Mouse (Mus musculus): ENCODE measurements around the gene Rcn3. TPM values are rescaled to one million over a fixed set of nuclear protein-coding genes. Genes with fewer than 3 reads are reported as not detected.
"Not testable (repeated sequence)": the region's sequence is repeated elsewhere in the genome, so short reads cannot be mapped to it uniquely, and the experiment has no call there.

Gene Rcn3
- polyA plus RNA-seq, 1 experiment: 7.6 TPM

GRCm38 (mm10) chr7:45121966-45122365 is 29.9 kb upstream of the Rcn3 start:
- Histone ChIP-seq H3K27ac (ENCODE audit: insufficient read depth, low read length) (no peak overlapping the region), H3K4me3 (replicated peaks; ENCODE audit: insufficient read depth, low read depth, low read length) (no peak overlapping the region), H3K4me1 (ENCODE audit: control insufficient read depth, insufficient read depth, low read length) (peaks cover 5% of the 10 kb centered on the region; the same call in 1 of the 2 replicates), H3K27me3 (ENCODE audit: control insufficient read depth, insufficient read depth, low read length) (no peaks in the 10 kb centered on the region)
- no peak for DNase-seq
- TF ChIP-seq CTCF (IDR thresholded peaks at IDR 0.05; ENCODE audit: borderline replicate concordance, insufficient read depth, low read depth, low read length): no peak
- no peak for TF ChIP-seq POLR2A (IDR thresholded peaks at IDR 0.05; ENCODE audit: borderline replicate concordance, insufficient read depth, low read length)

GRCm38 (mm10) chr7:45121404-45121803 is 29.4 kb upstream of the Rcn3 start:
- no peak for TF ChIP-seq CTCF (IDR thresholded peaks at IDR 0.05; ENCODE audit: borderline replicate concordance, insufficient read depth, low read depth, low read length)
- TF ChIP-seq POLR2A (IDR thresholded peaks at IDR 0.05; ENCODE audit: borderline replicate concordance, insufficient read depth, low read length): no peak

DNA sequence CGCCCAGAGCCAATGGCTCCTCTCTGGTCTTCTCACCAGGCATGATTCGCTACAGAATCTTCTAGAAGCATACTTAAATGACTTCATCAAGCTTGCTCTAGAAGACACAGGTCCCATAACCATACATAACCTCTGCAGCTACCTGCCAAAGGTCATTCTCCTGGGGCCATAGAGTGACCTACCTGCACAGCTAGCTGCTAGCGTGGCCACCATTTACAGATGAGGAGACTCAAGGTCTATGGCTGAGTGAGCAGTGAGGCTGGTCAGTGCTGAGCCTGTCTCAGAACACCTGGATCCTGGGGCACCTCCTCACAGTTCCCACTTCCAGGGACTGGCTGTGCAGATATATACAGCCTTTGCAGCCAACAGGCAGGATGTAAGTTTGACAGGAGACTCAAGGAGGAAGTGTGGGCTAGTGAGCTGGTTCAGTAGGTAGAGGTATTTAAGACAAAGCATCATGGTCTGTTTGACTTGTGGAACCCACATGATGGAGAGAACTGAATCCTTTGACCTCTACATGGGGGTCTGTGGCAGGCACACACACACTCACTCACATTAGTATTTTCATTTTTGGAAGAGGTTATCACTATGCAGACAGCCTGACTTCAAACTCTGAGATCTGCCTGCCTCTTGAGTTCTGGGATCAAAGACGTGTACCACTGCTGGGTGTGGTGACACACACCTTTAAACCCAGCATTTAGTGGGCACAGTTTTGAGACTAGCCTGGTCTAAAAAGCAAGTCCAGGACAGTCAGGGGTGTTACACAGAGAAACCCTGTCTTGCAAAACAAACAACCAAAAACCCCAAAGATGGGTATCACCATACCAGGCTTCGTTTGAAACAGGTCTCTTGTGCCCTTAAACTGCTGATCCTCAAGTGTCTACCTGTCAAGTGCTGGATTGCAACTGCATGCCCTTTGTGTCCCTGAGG is 28.0 kb upstream of the Rcn3 start:
- peaks cover 5% of the 10 kb centered on the region; the same call in 1 of the 2 replicates for H3K4me1 ChIP-seq (ENCODE audit: control insufficient read depth, insufficient read depth, low read length)
- no peaks in the 10 kb centered on the region for H3K27me3 ChIP-seq (ENCODE audit: control insufficient read depth, insufficient read depth, low read length)
- H3K27ac ChIP-seq (ENCODE audit: insufficient read depth, low read length): no peak overlapping the region
- WGBS: 74% methylated on average over 5 of the region's 5 CpGs
- DNase-seq: no peak
- no peak overlapping the region for H3K4me3 ChIP-seq (replicated peaks; ENCODE audit: insufficient read depth, low read depth, low read length)
- TF ChIP-seq CTCF (IDR thresholded peaks at IDR 0.05; ENCODE audit: borderline replicate concordance, insufficient read depth, low read depth, low read length): no peak
- no peak for TF ChIP-seq POLR2A (IDR thresholded peaks at IDR 0.05; ENCODE audit: borderline replicate concordance, insufficient read depth, low read length)

More at GRCm38 (mm10) chr7:45121404-45121803, 29.4 kb upstream of the Rcn3 start:
- 51% methylated on average over 8 of the region's 8 CpGs for WGBS
- H3K27me3 ChIP-seq (ENCODE audit: control insufficient read depth, insufficient read depth, low read length): no peaks in the 10 kb centered on the region
- peaks cover 5% of the 10 kb centered on the region; the same call in 1 of the 2 replicates for H3K4me1 ChIP-seq (ENCODE audit: control insufficient read depth, insufficient read depth, low read length)
- DNase-seq: no peak
- H3K27ac ChIP-seq (ENCODE audit: insufficient read depth, low read length): no peak overlapping the region
- H3K4me3 ChIP-seq (replicated peaks; ENCODE audit: insufficient read depth, low read depth, low read length): no peak overlapping the region

- no peak for DNase-seq
- TF ChIP-seq CTCF (IDR thresholded peaks at IDR 0.05; ENCODE audit: borderline replicate concordance, insufficient read depth, low read depth, low read length) (no peak), POLR2A (IDR thresholded peaks at IDR 0.05; ENCODE audit: borderline replicate concordance, insufficient read depth, low read length) (no peak)
- Histone ChIP-seq H3K4me1 (ENCODE audit: control insufficient read depth, insufficient read depth, low read length) (peaks cover 5% of the 10 kb centered on the region; the same call in 1 of the 2 replicates), H3K4me3 (replicated peaks; ENCODE audit: insufficient read depth, low read depth, low read length) (no peak overlapping the region), H3K27ac (ENCODE audit: insufficient read depth, low read length) (no peak overlapping the region), H3K27me3 (ENCODE audit: control insufficient read depth, insufficient read depth, low read length) (no peaks in the 10 kb centered on the region)
- 90% methylated on average over 6 of the region's 6 CpGs for WGBS
Observed at GRCm38 (mm10) chr7:45118336-45118735, 26.3 kb upstream of the Rcn3 start.

- Histone ChIP-seq H3K4me3 (replicated peaks; ENCODE audit: insufficient read depth, low read depth, low read length) (no peak overlapping the region), H3K27me3 (ENCODE audit: control insufficient read depth, insufficient read depth, low read length) (no peaks in the 10 kb centered on the region), H3K27ac (ENCODE audit: insufficient read depth, low read length) (no peak overlapping the region), H3K4me1 (ENCODE audit: control insufficient read depth, insufficient read depth, low read length) (peaks cover 2% of the 10 kb centered on the region; the same call in 1 of the 2 replicates)
- 72% methylated on average over 8 of the region's 8 CpGs for WGBS
- DNase-seq: no peak
- TF ChIP-seq POLR2A (IDR thresholded peaks at IDR 0.05; ENCODE audit: borderline replicate concordance, insufficient read depth, low read length): no peak
- no peak for TF ChIP-seq CTCF (IDR thresholded peaks at IDR 0.05; ENCODE audit: borderline replicate concordance, insufficient read depth, low read depth, low read length)
Observed at GRCm38 (mm10) chr7:45117566-45117965, 25.5 kb upstream of the Rcn3 start.

- TF ChIP-seq CTCF (IDR thresholded peaks at IDR 0.05; ENCODE audit: borderline replicate concordance, insufficient read depth, low read depth, low read length) (no peak), POLR2A (IDR thresholded peaks at IDR 0.05; ENCODE audit: borderline replicate concordance, insufficient read depth, low read length) (no peak)
- no peaks in the 10 kb centered on the region for H3K27me3 ChIP-seq (ENCODE audit: control insufficient read depth, insufficient read depth, low read length)
- no peak for DNase-seq
- no peak overlapping the region for H3K27ac ChIP-seq (ENCODE audit: insufficient read depth, low read length)
- H3K4me3 ChIP-seq (replicated peaks; ENCODE audit: insufficient read depth, low read depth, low read length): no peak overlapping the region
- no peaks in the 10 kb centered on the region for H3K4me1 ChIP-seq (ENCODE audit: control insufficient read depth, insufficient read depth, low read length)
- 83% methylated on average over 2 of the region's 2 CpGs for WGBS
Observed at GRCm38 (mm10) chr7:45113476-45113875, 21.5 kb upstream of the Rcn3 start.

GRCm38 (mm10) chr7:45112529-45112928 is 20.5 kb upstream of the Rcn3 start:
- Histone ChIP-seq H3K4me3 (replicated peaks; ENCODE audit: insufficient read depth, low read depth, low read length) (no peak overlapping the region), H3K27ac (ENCODE audit: insufficient read depth, low read length) (no peak overlapping the region), H3K27me3 (ENCODE audit: control insufficient read depth, insufficient read depth, low read length) (no peaks in the 10 kb centered on the region), H3K4me1 (ENCODE audit: control insufficient read depth, insufficient read depth, low read length) (no peaks in the 10 kb centered on the region)
- DNase-seq: no peak
- no peak for TF ChIP-seq POLR2A (IDR thresholded peaks at IDR 0.05; ENCODE audit: borderline replicate concordance, insufficient read depth, low read length)
- no peak for TF ChIP-seq CTCF (IDR thresholded peaks at IDR 0.05; ENCODE audit: borderline replicate concordance, insufficient read depth, low read depth, low read length)
- WGBS: 64% methylated on average over 3 of the region's 3 CpGs

DNA sequence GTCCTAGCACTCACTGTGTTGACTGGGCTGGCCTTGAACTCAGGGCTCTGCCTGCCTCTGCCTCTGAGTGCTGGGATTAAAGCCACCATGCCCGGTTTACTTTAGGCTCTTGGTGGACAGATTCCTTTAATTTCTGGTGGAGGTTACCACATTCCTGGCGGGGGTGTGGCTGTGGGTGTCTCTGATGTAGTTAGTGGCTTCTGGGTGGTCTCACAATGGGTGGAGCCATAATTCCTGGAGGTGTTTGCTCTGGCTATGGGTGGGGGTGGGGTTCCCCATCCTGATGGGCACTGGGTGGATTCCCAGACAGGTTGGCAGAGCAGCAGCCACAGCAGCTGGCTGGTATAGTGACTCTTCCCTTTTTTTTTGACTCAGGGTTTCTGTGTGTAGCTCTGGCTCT is 19.9 kb upstream of the Rcn3 start:
- no peak for DNase-seq
- TF ChIP-seq POLR2A (IDR thresholded peaks at IDR 0.05; ENCODE audit: borderline replicate concordance, insufficient read depth, low read length) (no peak), CTCF (IDR thresholded peaks at IDR 0.05; ENCODE audit: borderline replicate concordance, insufficient read depth, low read depth, low read length) (no peak)
- 65% methylated on average over 2 of the region's 2 CpGs for WGBS
- Histone ChIP-seq H3K4me3 (replicated peaks; ENCODE audit: insufficient read depth, low read depth, low read length) (no peak overlapping the region), H3K27ac (ENCODE audit: insufficient read depth, low read length) (no peak overlapping the region), H3K4me1 (ENCODE audit: control insufficient read depth, insufficient read depth, low read length) (no peaks in the 10 kb centered on the region), H3K27me3 (ENCODE audit: control insufficient read depth, insufficient read depth, low read length) (no peaks in the 10 kb centered on the region)

- H3K4me3 ChIP-seq (replicated peaks; ENCODE audit: insufficient read depth, low read depth, low read length); DNase-seq: not testable (repeated sequence)
- WGBS: 94% methylated on average over 4 of the region's 4 CpGs
Observed at GRCm38 (mm10) chr7:45110089-45110488, 18.1 kb upstream of the Rcn3 start.

More at GRCm38 (mm10) chr7:45110089-45110488, 18.1 kb upstream of the Rcn3 start:
- H3K4me1 ChIP-seq (ENCODE audit: control insufficient read depth, insufficient read depth, low read length); H3K27me3 ChIP-seq (ENCODE audit: control insufficient read depth, insufficient read depth, low read length); H3K27ac ChIP-seq (ENCODE audit: insufficient read depth, low read length): not testable (repeated sequence)
